In the genomic region with DNA sequence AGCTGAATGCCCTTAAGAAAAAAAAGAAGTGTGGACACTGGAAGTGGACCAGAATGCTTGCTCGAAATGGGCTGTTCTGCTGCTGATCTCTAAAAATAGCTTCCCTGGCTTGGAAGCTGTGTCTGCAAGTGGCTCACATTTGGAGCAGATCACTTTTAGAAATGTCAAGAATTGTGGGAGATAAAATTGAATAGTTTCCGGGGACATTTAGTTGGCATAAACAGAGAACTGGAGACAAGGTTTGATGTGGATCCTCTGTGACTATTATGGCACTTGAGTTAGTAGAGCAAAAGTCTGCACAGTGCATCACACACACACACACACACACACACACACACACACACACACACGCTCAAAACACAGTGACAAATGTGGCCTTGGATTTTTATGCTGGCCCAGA, we compare ENCODE assay signal across 9 mouse cellular contexts. TPM values are rescaled to one million over a fixed set of nuclear protein-coding genes. Genes with fewer than 3 reads are reported as not detected.
DNase-seq lines count a peak whose midpoint lies in the region; ATAC-seq and TF ChIP-seq lines count a peak whose summit lies in the region.
"Had no signal": no experiment of that assay in that cellular context is flagged by ENCODE, and none has a peak within 500 bp of the region (broad histone marks: within the 10 kb centered on the region; RNA-seq: fewer than 3 reads in every experiment).

No protein-coding gene starts in this region.

- intact Hi-C loops in left cerebral cortex, postnatal 36 days (cut with DNase I) = no loop called here

- ATAC-seq in intestine, postnatal 0 days = no peak
- no peak for ATAC-seq in intestine, embryonic 16.5 days

- H3K9me3 ChIP-seq in intestine, postnatal 0 days (ENCODE audit: control insufficient read depth) = no peaks in the 10 kb centered on the region
- no peaks in the 10 kb centered on the region for H3K9me3 ChIP-seq in intestine, embryonic 16.5 days (ENCODE audit: control insufficient read depth, low read length)

- H3K4me1 ChIP-seq in intestine, postnatal 0 days (replicated peaks; ENCODE audit: control insufficient read depth, insufficient read depth, low read length) = no peaks in the 10 kb centered on the region
- H3K4me1 ChIP-seq in intestine, embryonic 16.5 days (ENCODE audit: control insufficient read depth, insufficient read depth, low read length) = no peaks in the 10 kb centered on the region

- 62% methylated on average over 3 of the region's 3 CpGs for WGBS in intestine, postnatal 0 days
- WGBS in intestine, embryonic 16.5 days = 57% methylated on average over 3 of the region's 3 CpGs

- H3K9ac ChIP-seq in intestine, postnatal 0 days (ENCODE audit: low read depth, low read length) = no peak overlapping the region
- no peak overlapping the region for H3K9ac ChIP-seq in intestine, embryonic 16.5 days (ENCODE audit: low read depth, low read length)
- H3K9ac ChIP-seq: liver, embryonic 14.5 days had no signal

- no peak overlapping the region for H3K4me3 ChIP-seq in intestine, postnatal 0 days (ENCODE audit: low read depth, low read length)
- no peak overlapping the region for H3K4me3 ChIP-seq in intestine, embryonic 16.5 days (ENCODE audit: low read length)

- peak overlapping the region; percentile 57; the same call in 1 of the 2 replicates for H3K27ac ChIP-seq in intestine, postnatal 0 days (ENCODE audit: low read depth, low read length)
- H3K27ac ChIP-seq in intestine, embryonic 16.5 days (ENCODE audit: low read length) = no peak overlapping the region
- H3K27ac ChIP-seq: liver, embryonic 14.5 days had no signal

- no peaks in the 10 kb centered on the region for H3K27me3 ChIP-seq in intestine, postnatal 0 days (replicated peaks; ENCODE audit: control insufficient read depth, insufficient read depth, low read length)
- no peaks in the 10 kb centered on the region for H3K27me3 ChIP-seq in intestine, embryonic 16.5 days (replicated peaks; ENCODE audit: control insufficient read depth, insufficient read depth, low read length)

- no peak overlapping the region for H3K4me2 ChIP-seq in intestine, postnatal 0 days (replicated peaks; ENCODE audit: low read depth)
- no peak overlapping the region for H3K4me2 ChIP-seq in intestine, embryonic 16.5 days (ENCODE audit: low read depth, low read length)

- no peaks in the 10 kb centered on the region for H3K36me3 ChIP-seq in intestine, postnatal 0 days (ENCODE audit: control insufficient read depth, insufficient read depth)
- H3K36me3 ChIP-seq in intestine, embryonic 16.5 days (ENCODE audit: control insufficient read depth, insufficient read depth, low read length) = no peaks in the 10 kb centered on the region

- peak; percentile 91 for DNase-seq in adipocyte (ENCODE audit: low spot score)
- peak; percentile 58 for DNase-seq in heart, adult 8-10 months (ENCODE audit: low spot score)
- peak; percentile 16 to 21 for DNase-seq in left cerebral cortex, postnatal 36 days (ENCODE audit: low spot score in 2 of 2)
- no peak for DNase-seq in embryo, embryonic 11 days
- DNase-seq in B cell, adult 2 months = no peak
- DNase-seq in ovary, postnatal 10 days (ENCODE audit: low spot score) = no peak

- no peak for TF ChIP-seq CTCF in intestine, postnatal 0 days (IDR thresholded peaks at IDR 0.05; ENCODE audit: low read depth)

RNA-seq across cellular contexts. Expression of a gene that starts 36.8 kb away (rescaled TPM):
- 14.9 and 15.7 TPM in 2 replicates for polyA plus RNA-seq in intestine, postnatal 0 days (2015; fragmentation: Nextera tagmentation; extraction: Ambion mirVana)
- polyA plus RNA-seq in intestine, embryonic 16.5 days (2015; fragmentation: Nextera tagmentation; extraction: Ambion mirVana) = 16.0 and 19.1 TPM in 2 replicates
- total RNA-seq in heart, adult 8-10 months (2022) = 10 to 100 TPM; 32.4 to 66.3 (median 47.5) TPM
- 10 to 100 TPM; 14.9 to 17.7 TPM for total RNA-seq in left cerebral cortex, postnatal 36 days (2021)

Comparison
In these comparisons a context has a peak if more than half of its experiments do, and no peak if none do; other contexts are left out.
1. DNase-seq: peak in adipocyte (single experiment), heart, adult 8-10 months (single experiment) and left cerebral cortex, postnatal 36 days (2 of 2); none in embryo, embryonic 11 days (single experiment), B cell, adult 2 months (0 of 2) and ovary, postnatal 10 days (single experiment).